Mouse (Mus musculus) lung, postnatal 0 days (tissue): Measurements from ENCODE around the gene Setd5. TPM values are rescaled to one million over a fixed set of nuclear protein-coding genes. Genes with fewer than 3 reads are reported as not detected.

Experiments
- ATAC-seq: fragments of 200-750 bp; cut with Nextera tagmentation; 2 replicates; pipeline ENCODE4 v1.8.0; 2017; ENCODE audit warnings: moderate library complexity
- DNase-seq: peaks from one replicate; pipeline ENCODE4 v3.0.0-alpha.2; 2016; ENCODE audit warnings: low spot score
- H3K27ac ChIP-seq: fragments of 300-500 bp; sonication (generic); 2 replicates; pipeline ENCODE4 v1.5.1; 2014; ENCODE audit warnings: antibody characterized with exemption, mild to moderate bottlenecking, low read length, mixed read lengths
- H3K27me3 ChIP-seq: fragments of 300-500 bp; sonication (generic); replicated peaks from 2 replicates; pipeline ENCODE4 v1.6.1; 2014; ENCODE audit warnings: low read length, mixed read lengths; ENCODE audit not compliant: insufficient read depth
- H3K36me3 ChIP-seq: fragments of 300-500 bp; sonication (generic); 2 replicates; pipeline ENCODE4 v1.6.1; 2014; ENCODE audit warnings: low read length, mixed read lengths; ENCODE audit not compliant: insufficient read depth
- H3K4me1 ChIP-seq: fragments of 300-500 bp; sonication (generic); 2 replicates; pipeline ENCODE4 v1.6.1; 2014; ENCODE audit warnings: antibody characterized with exemption, low read depth, low read length, mixed read lengths; ENCODE audit not compliant: insufficient read depth
- H3K4me2 ChIP-seq: fragments of 300-500 bp; sonication (generic); replicated peaks from 2 replicates; pipeline ENCODE4 v1.6.1; 2014; ENCODE audit warnings: low read depth, mild to moderate bottlenecking, low read length, moderate library complexity, mixed read lengths
- H3K4me3 ChIP-seq: fragments of 300-500 bp; sonication (generic); 2 replicates; pipeline ENCODE4 v1.5.1; 2014; ENCODE audit warnings: low read depth, low read length
- H3K9ac ChIP-seq: fragments of 300-500 bp; sonication (generic); replicated peaks from 2 replicates; pipeline ENCODE4 v1.6.1; 2014; ENCODE audit warnings: low read depth, mild to moderate bottlenecking
- H3K9me3 ChIP-seq: fragments of 300-500 bp; sonication (generic); 2 replicates; pipeline ENCODE4 v1.6.1; 2016; ENCODE audit warnings: low read length, mixed read lengths
- CTCF ChIP-seq: IDR thresholded peaks from 2 replicates; pipeline ENCODE4 v1.5.1; 2016; ENCODE audit warnings: antibody characterized with exemption, mild to moderate bottlenecking
- EP300 ChIP-seq: IDR thresholded peaks from 2 replicates; pipeline ENCODE4 v1.6.1; 2016; ENCODE audit warnings: antibody characterized with exemption, mild to moderate bottlenecking, control low read depth
- WGBS: fragments of 180-500 bp; shearing (Covaris S2); extraction: QIAGEN DNeasy Blood & Tissue Kit; methylation state at CpG from one replicate; pipeline ENCODE4 v1.1.7; 2014; 5-methylcytosine and 5-hydroxymethylcytosine counted together
- polyA plus RNA-seq: library from polyadenylated mRNA; unstranded; fragments of >200 nt; fragmentation: Nextera tagmentation; extraction: Ambion mirVana; gene quantifications from 2 replicates; pipeline ENCODE4 v1.2.1, GENCODE M21; 2015

Setd5 gene
- polyA plus RNA-seq, 1 experiment from 2014 or later: 44.2 TPM

DNA sequence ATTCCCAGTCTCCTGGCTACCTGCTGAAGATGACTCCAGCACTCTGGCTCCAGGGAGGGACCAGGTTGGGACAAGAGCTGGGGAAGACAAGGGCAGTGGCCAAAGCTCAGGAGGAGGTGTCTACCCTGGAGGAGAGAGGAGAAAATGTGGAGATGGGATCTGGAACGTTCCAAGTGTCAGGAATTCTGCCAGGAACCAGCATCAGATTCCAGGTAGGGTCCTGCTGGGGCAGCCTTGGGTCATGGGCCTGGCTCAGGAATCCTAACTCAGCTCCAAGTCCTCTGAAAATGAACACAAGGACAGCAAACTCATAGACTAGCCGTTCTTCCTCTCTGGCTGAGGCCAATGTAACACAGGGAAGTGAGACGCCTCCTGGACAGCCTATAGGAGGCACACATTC, 92.7 kb downstream of the Setd5 start:
- DNase-seq (no peak), ATAC-seq (no peak)
- no peak for TF ChIP-seq CTCF
- no peak for TF ChIP-seq EP300
- Histone ChIP-seq H3K27me3 (no peaks in the 10 kb centered on the region), H3K9ac (no peak overlapping the region), H3K4me2 (no peak overlapping the region), H3K27ac (no peak overlapping the region), H3K9me3 (no peaks in the 10 kb centered on the region), H3K36me3 (no peaks in the 10 kb centered on the region), H3K4me3 (no peak overlapping the region), H3K4me1 (no peaks in the 10 kb centered on the region)
- 59% methylated on average over 3 of the region's 3 CpGs for WGBS

- no peaks in the 10 kb centered on the region for H3K9me3 ChIP-seq
- no peak overlapping the region for H3K4me3 ChIP-seq
- H3K4me2 ChIP-seq: no peak overlapping the region
- H3K9ac ChIP-seq: no peak overlapping the region
- no peak overlapping the region for H3K27ac ChIP-seq
- WGBS: 86% methylated on average over 8 of the region's 8 CpGs
- H3K27me3 ChIP-seq: no peaks in the 10 kb centered on the region
- no peaks in the 10 kb centered on the region for H3K36me3 ChIP-seq
- DNase-seq (no peak), ATAC-seq (no peak)
- no peak for TF ChIP-seq EP300
- no peak for TF ChIP-seq CTCF
- H3K4me1 ChIP-seq: no peaks in the 10 kb centered on the region
These were observed 93.5 kb downstream of the Setd5 start for GRCm38 (mm10) chr6:113170651-113171050.

DNA sequence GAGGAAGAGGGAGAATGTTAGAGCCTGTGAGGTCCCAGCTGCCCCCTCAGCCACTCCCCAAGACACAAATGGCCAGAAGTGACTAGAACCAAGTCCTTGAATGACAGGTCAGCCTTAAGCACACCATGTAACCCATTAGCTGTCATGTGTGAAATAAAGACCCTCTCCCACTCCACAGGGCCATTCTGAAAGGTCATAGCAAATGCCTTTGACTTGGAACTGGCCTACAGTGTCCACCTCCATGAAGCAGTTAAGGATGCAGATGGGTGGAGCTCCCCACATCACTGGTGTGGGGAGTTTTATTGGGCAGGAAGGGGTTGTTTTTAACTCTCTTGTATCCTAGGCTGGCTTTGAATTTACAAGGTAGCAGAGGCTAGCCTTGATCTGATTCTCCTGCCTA, 94.8 kb downstream of the Setd5 start:
- no peak overlapping the region for H3K4me2 ChIP-seq
- no peak overlapping the region for H3K4me3 ChIP-seq
- no peak for TF ChIP-seq CTCF
- TF ChIP-seq EP300: no peak
- H3K9ac ChIP-seq: no peak overlapping the region
- H3K27me3 ChIP-seq: no peaks in the 10 kb centered on the region
- no peaks in the 10 kb centered on the region for H3K36me3 ChIP-seq
- no peak overlapping the region for H3K27ac ChIP-seq
- DNase-seq: no peak
- H3K4me1 ChIP-seq: no peaks in the 10 kb centered on the region
- no peaks in the 10 kb centered on the region for H3K9me3 ChIP-seq
- no peak for ATAC-seq

GRCm38 (mm10) chr6:113172568-113172967, 95.4 kb downstream of the Setd5 start:
- TF ChIP-seq EP300 (no peak), CTCF (peak; percentile 85)
- H3K9me3 ChIP-seq: no peaks in the 10 kb centered on the region
- H3K4me1 ChIP-seq: no peaks in the 10 kb centered on the region
- H3K27ac ChIP-seq: no peak overlapping the region
- ATAC-seq (no peak; the same call in 1 of the 2 replicates), DNase-seq (peak; percentile 50)
- H3K36me3 ChIP-seq: no peaks in the 10 kb centered on the region
- H3K4me3 ChIP-seq: no peak overlapping the region
- H3K4me2 ChIP-seq: no peak overlapping the region
- 50% methylated on average over 1 of the region's 1 CpGs for WGBS
- no peak overlapping the region for H3K9ac ChIP-seq
- no peaks in the 10 kb centered on the region for H3K27me3 ChIP-seq

GRCm38 (mm10) chr6:113175469-113175868, 98.3 kb downstream of the Setd5 start:
- Histone ChIP-seq H3K4me2 (no peak overlapping the region), H3K4me1 (no peaks in the 10 kb centered on the region), H3K9ac (no peak overlapping the region), H3K4me3 (no peak overlapping the region), H3K27ac (no peak overlapping the region), H3K9me3 (no peaks in the 10 kb centered on the region), H3K27me3 (no peaks in the 10 kb centered on the region), H3K36me3 (no peaks in the 10 kb centered on the region)
- DNase-seq: no peak
- WGBS: 74% methylated on average over 3 of the region's 3 CpGs
- TF ChIP-seq CTCF: no peak
- TF ChIP-seq EP300: no peak
- ATAC-seq: no peak

DNA sequence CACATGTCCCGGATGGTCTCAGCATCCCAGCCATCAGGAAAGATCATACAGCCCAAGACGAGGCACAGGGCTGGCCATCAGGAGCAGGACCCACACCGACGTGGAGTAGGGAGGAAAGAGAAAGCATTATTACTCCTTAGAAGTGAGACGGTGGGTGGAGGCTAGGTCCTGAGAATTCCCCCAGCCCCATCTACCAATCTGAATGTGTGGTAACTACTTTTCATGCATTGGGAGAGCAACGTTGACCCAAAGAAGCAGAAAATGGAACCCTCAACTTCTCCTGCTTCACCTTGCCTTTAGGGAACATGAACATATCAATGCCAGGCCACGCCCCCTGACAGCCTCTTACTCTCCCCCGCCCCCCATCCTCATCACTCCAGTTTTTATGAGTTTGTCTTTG, 99.4 kb downstream of the Setd5 start:
- Histone ChIP-seq H3K4me3 (no peak overlapping the region), H3K36me3 (no peaks in the 10 kb centered on the region), H3K9me3 (no peaks in the 10 kb centered on the region), H3K4me1 (no peaks in the 10 kb centered on the region), H3K27ac (no peak overlapping the region), H3K27me3 (no peaks in the 10 kb centered on the region), H3K9ac (no peak overlapping the region), H3K4me2 (no peak overlapping the region)
- 81% methylated on average over 8 of the region's 8 CpGs for WGBS
- ATAC-seq: no peak
- TF ChIP-seq CTCF: no peak
- TF ChIP-seq EP300: no peak
- no peak for DNase-seq
